Mouse (Mus musculus) layer of hippocampus, adult 18-20 months (tissue): Measurements from ENCODE around the gene Txlnb. TPM values are rescaled to one million over a fixed set of nuclear protein-coding genes. Genes with fewer than 3 reads are reported as not detected.
"Not testable (repeated sequence)": the region's sequence is repeated elsewhere in the genome, so short reads cannot be mapped to it uniquely, and the experiment has no call there.

Experiments used
- DNase-seq, 2 experiments: peaks; one replicate each; pipeline ENCODE4 v3.0.0; 2022; ENCODE audit warnings: low spot score in 2 of 2
- total RNA-seq, 2 experiments: library from RNA; stranded (reverse); gene quantifications; 2 replicates each; pipeline ENCODE4 v1.2.3; 2021

Txlnb gene
- total RNA-seq, 2 experiments from 2014 or later, result 1.4 to 1.6 TPM

DNA sequence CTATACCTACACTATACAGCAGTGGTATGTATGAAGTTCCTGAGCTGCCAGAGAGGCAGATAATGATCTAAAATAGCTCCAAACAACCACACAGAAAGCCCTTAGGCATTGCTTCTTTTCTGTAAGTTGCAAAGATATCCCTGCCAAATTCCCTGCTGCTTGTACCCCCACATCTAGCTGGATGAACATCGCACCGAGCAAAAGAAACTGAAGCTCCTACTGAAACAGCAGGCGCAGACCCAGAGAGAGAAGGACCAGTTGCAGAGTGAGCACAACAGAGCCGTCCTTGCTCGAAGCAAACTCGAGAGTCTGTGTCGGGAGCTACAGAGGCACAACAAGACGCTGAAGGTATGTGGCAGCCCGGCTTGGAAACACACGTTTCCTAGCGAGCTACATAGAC, 19.0 kb downstream of the Txlnb start:
- DNase-seq, result no peak

DNA sequence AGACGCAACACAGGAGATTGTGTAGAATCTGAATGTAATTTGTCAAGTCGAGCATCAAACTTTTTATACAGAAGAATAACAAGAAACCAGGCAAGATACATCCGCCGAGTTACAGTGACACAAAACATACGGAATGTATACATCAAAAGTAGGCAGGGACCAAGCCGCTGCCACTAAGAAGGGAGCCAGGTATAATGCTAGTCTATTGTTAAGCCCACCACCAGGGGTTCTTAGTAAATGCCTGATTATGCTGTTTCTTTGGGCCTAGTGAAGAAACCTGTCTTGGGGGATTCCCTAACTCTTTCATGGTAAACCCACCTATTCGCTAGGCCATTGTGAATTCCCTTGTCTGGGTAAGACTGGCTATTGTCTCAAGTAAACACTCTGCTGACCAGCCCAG, 24.4 kb downstream of the Txlnb start:
- DNase-seq, result not testable (repeated sequence)

DNA sequence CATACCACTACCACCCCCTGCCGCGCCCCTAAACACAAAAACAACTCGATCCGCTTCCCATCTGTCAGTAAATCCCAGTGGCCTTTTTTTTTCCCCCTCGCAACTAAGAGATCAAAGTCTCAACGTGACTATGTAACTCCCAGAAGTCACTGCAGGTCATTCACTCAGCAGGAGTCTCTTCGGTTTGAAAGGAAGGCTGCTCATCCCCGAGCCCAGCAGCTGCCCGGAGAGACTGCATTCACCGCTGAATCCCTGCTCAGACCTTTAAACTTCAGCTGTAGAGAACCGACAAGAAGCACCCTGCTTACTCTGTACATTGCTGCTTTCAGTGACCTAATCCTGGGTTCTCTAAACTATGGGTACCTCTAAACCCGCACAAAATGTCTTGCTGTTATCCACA, 31.4 kb downstream of the Txlnb start:
- no peak for DNase-seq

DNA sequence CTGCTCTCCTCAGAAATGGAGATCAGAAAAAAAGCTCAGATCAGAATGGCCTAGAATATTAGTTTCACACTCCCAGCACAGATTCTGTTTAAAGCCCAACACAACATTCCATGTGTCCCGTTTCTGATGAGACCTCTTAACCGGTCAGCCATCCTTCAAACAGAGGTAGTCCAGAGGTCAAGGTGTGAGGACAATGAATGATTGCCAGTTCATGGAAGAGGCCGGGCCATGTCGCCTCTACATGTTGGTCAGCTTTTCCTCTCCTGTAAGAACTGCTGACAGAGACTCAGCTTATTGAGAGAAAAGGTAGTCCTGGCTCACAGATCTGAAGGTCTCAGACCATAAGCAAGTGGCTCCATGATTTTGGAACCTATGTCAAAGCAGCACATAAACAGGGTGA, 33.2 kb downstream of the Txlnb start:
- DNase-seq, result no peak

DNA sequence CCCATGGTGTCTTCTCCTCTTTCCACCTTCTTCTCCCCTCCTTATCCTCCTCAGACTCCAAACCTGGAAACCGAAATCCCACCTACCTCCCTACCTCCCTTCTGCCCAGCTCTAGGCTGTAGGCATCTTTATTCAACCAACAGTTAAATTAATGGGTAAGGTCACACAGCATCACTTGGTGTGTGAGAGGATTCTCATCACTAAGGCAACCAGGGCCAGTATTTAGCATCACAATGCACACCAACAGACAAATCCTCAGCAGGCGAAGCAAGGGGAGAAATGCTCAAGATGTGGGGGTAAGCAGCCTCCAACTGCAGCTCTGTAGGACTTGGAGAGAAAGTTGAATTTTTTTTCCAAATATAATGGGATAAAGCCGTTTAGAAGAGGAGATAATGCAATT, 35.0 kb downstream of the Txlnb start:
- no peak for DNase-seq

DNA sequence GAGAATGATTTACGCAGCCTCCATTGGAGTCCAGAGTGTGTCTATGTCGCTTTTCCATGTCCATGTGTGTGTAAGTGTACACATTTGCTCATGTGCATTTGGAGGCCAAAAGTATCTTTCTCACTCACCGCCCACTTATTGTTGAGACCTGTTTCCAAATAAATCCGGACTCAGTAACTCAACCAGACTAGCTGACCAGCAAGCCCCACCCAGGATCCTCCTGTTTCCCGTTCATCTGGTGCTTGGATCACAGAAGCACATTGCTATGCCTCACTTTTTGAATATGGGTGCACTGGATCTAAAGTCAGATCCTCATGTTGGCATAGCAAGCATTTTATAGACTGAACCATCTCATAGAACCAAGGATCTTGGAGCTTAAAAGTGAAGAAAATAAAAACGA, 39.0 kb downstream of the Txlnb start:
- no peak for DNase-seq

DNA sequence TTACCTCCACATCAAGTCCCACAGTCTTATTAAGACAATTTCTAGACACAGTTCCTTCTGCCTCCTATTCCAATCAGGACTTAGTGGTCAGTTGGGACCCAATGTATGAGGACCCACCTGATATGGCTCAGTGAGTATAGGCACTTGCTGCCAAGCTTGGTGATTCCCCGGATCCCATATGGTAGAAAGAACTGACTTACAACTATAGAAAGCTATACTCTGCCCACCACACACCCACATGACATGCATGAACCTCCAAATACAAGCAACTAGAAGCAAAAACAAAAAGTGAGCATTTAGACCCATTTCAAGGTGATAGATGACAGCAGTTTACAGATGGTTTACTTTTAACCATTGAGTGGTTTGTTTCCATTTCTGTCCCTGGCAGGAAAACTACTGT, 40.2 kb downstream of the Txlnb start:
- DNase-seq, result no peak

DNA sequence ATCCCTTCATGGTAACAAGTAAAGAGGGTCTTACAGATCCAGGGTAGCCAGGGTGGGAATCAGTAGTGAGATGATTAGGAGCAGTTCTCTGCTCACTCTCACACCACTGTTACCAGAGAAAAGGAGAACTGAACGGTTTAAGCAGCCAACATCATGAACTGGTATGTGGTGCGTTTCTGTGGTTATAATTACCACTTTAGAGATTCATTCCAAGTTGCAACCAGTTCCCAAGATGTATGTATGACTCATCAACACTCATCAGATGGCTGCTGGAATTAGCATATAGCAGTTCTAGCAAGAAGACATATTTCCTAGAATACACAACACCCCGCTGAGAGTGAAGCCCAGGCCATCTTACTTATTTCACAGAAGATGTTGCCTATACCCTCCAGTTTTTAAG, 46.0 kb downstream of the Txlnb start:
- DNase-seq, result no peak

DNA sequence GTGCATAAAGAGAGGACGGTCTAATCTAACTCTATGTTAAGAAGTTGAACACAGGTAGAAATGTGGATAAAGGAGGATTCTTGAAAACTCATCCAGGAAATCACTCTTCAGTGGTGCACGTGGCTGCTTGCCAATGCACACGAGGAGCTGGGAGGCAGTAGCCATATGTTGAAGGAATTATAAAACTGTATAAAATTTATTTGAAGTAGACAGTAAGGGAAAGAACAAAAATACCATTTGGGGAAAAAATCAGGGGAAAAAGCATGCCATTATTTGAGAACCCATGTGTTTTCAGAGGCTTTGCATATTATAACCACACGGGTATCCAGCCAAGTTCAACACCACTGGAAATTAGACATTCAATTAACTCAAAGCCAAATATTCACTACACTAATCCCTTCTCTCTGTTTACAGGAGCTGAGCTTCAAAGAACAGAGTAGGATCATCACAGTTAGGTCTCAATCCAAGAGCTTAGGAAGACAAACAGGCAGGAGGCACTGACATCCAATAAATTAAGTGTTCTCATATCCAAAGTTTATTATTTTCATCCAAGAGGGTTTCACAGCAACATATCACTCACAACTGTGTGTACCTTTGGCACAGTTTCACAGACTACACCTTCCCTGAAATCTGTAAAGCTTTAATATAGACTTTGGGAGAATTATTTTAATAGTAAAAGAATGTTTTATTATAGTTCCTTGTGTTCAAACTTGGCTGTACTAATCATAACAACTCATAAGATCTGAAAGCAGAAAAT, 48.9 kb downstream of the Txlnb start:
- peak; percentile 17 to 31 for DNase-seq

DNA sequence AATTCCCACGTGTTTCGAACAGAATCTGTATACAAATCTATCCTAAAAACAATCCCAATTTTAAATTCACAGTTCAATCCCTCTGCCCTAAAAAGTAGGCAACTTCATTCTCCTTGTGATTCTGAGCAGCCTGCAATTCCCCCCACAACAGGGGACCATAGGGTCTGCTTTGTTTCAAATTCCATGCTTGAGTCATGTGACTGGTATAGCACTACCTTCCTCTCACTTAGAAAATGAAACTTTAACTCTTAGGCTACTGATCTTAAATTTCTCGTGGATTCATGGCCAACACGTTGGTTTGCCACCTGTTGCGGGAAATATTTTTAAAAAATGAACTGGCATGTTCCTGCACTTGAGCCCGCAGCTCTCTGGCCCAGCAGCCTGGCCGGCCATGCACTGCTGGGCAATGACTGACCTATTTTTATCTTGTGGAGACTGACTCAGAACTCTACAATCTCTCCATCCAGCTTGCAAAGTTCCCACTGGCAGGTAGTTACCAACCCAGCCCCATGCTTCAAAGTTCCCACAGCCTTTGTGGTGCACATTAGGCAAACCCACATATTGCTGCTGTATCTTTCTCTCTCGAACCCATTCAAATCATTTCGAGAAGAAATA, 61.7 kb downstream of the Txlnb start:
- DNase-seq, result no peak

DNA sequence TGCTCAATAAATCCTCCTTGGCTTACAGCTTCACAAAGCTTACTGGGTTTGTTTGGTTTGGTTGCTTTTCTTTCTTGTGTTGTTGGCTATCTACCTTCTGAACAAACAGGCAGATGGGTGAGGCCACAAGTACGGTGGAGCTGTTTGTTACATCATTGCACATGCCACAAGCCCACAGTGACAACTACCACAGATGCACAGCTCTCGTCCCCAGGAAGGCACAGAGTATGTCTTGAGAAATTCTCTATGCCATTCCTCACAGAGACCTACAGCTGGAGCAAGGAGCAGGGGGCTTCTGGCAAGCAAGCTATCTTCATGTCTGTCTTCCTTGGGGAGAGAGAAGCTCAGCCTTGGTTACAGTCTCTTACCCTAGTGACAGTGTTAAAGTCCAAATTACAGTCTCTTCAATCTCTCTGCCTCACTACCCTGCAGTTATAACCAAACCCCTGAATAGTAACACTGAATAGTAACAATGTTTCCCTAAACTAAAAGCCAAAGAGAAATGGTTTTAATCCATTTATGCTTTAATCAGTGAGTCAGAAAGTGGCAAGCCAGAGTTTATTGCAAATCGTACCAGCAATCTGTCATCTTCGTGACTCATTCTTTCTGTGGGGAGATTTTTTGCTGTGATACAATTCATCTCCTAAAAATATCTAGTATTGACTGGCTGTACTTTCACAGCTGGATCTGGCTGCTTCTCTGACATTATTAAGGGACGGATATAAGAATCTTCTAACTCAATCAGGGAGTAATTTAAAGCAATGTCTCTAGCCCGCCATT, 64.9 kb downstream of the Txlnb start:
- DNase-seq, result peak; percentile 32 to 73

DNA sequence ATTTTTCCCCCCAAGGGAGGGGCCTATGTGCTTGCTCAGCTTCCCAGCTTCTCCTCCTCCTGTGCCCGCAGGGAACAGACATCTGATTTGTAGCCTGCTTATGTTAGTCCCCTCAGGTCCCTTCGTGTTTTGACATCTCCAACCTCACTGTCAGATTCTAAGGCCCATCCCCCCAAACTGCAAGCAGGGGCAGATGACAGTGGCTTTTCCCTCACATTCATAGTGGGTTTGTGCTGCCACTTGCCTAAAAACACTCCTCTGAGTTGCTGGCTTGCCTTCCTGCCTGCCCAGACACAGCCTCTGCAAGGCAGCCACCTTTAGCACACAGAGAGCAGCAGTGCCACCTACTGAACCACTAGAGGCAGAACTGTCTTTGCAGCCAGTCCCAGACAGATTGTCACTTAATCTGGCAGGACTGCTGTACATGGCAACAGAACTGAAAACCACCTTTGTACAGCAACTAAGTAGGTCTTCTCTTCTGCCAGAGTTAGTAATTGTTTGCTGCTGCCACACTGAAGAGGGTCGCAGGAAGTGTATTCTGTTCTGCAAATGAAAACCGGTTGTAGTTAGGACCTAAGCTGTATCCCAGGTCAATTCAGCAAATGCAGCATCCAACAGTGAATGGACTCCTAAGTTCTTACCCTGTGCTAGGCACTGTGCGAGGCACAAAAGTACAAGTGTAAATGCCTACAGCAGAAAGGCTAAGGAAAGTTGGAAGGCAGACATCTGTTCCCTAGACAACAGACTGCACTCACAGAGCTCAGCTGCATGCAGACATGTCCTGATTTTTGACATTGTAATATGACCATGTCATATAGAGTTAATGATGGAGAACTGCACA, 74.0 kb downstream of the Txlnb start:
- peak; percentile 63 to 88 for DNase-seq

DNA sequence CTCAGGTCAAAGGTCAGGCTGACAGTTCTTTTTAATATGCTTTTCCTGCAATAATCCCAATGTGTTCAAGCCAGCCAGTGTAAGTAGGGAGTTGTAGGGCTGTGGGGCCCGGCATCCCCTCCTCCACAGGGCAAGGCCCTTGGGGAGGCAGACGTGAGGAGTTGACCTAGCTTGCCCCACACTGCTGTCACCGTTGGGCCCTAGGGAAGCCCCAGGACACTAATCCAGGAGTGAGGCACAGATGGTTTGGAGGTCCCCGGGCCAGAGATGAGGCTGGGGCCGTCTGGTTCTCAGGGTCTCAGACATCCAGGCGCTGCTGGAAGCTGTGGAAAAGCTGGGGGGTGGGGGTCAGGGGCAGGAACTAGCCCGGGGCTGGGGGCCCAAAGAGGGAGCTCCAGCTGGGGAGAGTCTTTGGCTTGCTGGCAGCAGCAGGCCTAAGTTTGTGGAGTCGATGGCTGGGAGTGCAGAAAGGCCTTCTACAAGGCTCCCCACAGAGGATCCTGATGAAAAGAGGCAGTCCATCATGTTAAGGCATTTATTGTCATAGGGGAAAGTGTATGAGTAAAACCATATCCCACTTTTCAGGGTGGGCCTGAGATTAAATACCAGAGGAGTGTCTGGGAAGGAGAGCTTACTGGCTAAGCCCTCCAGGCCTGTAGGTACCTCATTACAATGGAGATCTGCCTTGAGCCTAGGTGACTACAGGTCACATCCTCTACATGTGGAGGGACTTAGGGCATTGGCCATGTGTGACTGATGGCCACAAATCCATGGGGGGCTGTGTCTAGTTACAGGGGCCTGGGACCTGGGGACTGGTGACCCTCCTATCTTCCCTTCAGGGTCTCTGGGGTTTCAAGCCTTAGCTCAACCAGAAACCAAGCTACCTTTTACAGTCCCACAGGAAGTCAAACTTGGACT, 82.2 kb downstream of the Txlnb start:
- DNase-seq, result no peak

DNA sequence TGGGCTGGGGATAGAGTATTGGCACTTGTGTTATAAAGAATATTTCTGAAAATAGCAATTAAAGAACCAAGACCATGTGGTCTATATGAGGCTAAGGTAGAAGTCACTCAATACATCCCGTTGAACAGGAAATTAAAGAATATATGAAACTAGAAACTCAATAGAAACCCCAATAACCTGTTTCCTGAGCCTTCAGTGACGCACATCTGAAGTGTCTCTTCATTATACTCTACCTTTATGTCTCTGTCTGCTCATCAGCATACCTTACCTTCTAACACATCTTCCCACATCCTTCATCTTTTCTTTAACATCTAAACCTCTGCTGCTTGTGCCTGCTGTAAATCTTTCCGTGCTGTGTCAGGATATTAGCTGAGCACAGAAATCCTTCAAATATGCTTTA, 84.0 kb downstream of the Txlnb start:
- DNase-seq, result no peak

DNA sequence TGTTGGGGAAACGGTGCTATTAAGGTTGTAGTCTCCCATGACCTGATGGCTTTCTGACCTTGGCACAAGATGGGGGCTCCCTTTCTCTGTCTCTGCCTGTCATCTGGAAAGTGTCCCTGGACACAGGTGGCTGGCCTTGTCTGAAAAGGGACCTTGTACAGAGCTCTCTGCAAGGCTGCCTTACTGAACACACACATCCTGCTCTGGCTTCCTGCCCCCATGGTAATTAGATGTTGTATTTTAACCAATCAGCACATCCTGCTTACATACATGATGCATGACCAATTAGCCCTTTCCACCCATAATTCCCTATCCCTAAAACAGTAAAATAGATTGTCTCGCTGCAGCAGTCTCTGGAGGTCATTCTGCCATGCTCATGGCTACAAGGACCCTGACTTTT, 84.7 kb downstream of the Txlnb start:
- no peak for DNase-seq

Other genes with a start within 250 kb of the Txlnb start
- 10 to 100 TPM; 37.0 to 38.0 TPM for gene Cited2, start 73.0 kb upstream of the Txlnb start, total RNA-seq
- 10 to 100 TPM; 28.9 to 33.0 TPM for gene Heca, start 151.8 kb downstream of the Txlnb start, total RNA-seq
- gene Abracl, start 227.1 kb downstream of the Txlnb start, total RNA-seq, result 10 to 100 TPM; 31.5 to 32.7 TPM